Mouse (Mus musculus) ES-Bruce4 (cell line): ENCODE data around the gene Btbd1. TPM values are rescaled to one million over a fixed set of nuclear protein-coding genes. Genes with fewer than 3 reads are reported as not detected.

Experiments
- H3K27ac ChIP-seq: 2 replicates; pipeline ENCODE4 v1.5.1; 2012; ENCODE audit warnings: low read length, inconsistent platforms; ENCODE audit not compliant: insufficient read depth
- H3K27me3 ChIP-seq: 2 replicates; pipeline ENCODE4 v1.6.1; 2012; ENCODE audit warnings: mild to moderate bottlenecking, low read length, inconsistent platforms; ENCODE audit not compliant: control insufficient read depth, poor library complexity, insufficient read depth, severe bottlenecking
- H3K36me3 ChIP-seq: 2 replicates; pipeline ENCODE4 v1.6.1; 2012; ENCODE audit warnings: inconsistent platforms, mild to moderate bottlenecking, low read length, moderate library complexity; ENCODE audit not compliant: control insufficient read depth, poor library complexity, insufficient read depth, severe bottlenecking
- H3K4me1 ChIP-seq: one replicate; pipeline ENCODE4 v1.8.1; 2011; ENCODE audit warnings: low read length; ENCODE audit not compliant: control insufficient read depth, insufficient read depth
- H3K4me3 ChIP-seq: 2 replicates; pipeline ENCODE4 v1.5.1; 2011; ENCODE audit warnings: low read depth, mild to moderate bottlenecking, low read length
- H3K9ac ChIP-seq: 2 replicates; pipeline ENCODE4 v1.6.1; 2012; ENCODE audit warnings: low read depth, mild to moderate bottlenecking, inconsistent platforms; ENCODE audit not compliant: poor library complexity, severe bottlenecking
- H3K9me3 ChIP-seq: replicated peaks from 2 replicates; pipeline ENCODE4 v1.6.1; 2012; ENCODE audit warnings: mild to moderate bottlenecking, low read length, inconsistent platforms; ENCODE audit not compliant: control insufficient read depth, poor library complexity, insufficient read depth, severe bottlenecking
- CTCF ChIP-seq: IDR thresholded peaks from one replicate; pipeline ENCODE4 v1.8.1; 2011; ENCODE audit warnings: low read depth, low read length
- EP300 ChIP-seq: IDR thresholded peaks from 2 replicates; pipeline ENCODE4 v1.6.1; 2011; ENCODE audit warnings: low read depth, low read length; ENCODE audit not compliant: insufficient read depth
- POLR2A ChIP-seq: IDR thresholded peaks from one replicate; pipeline ENCODE4 v1.8.1; 2011; ENCODE audit warnings: low read length; ENCODE audit not compliant: insufficient read depth
- polyA plus RNA-seq: library from polyadenylated mRNA; stranded (reverse); fragments of >200 nt; gene quantifications from 2 replicates; pipeline ENCODE4 v1.2.4, GENCODE M21; 2011; ENCODE audit warnings: low read depth; ENCODE audit not compliant: missing spikeins, insufficient read depth, insufficient read length

The Btbd1 gene
- polyA plus RNA-seq, 1 experiment = 150 TPM

DNA sequence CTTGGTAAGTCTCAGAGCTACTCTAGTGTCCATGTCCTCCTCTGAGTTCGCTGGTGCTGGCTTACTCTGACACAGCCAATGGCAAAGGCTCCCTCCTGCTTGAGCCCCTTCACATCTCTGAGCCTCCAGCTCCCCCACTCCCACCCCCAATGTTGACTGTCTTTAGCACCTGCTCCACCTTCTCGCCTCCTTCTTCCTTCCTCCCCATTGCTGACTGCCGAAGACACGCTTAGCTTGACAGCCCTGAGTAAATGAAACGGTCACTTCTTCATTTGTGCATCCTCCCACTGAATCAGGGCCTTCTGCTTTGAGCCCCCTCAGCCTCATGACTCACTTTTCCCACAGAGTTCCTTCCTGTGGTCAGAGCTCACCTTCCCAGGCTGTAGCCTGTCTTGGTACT, 31.8 kb upstream of the Btbd1 start:
- no peak overlapping the region for H3K27ac ChIP-seq
- H3K27me3 ChIP-seq = peaks cover 7% of the 10 kb centered on the region
- no peak overlapping the region for H3K9ac ChIP-seq
- H3K36me3 ChIP-seq = no peaks in the 10 kb centered on the region
- H3K4me3 ChIP-seq = no peak overlapping the region
- no peaks in the 10 kb centered on the region for H3K9me3 ChIP-seq
- H3K4me1 ChIP-seq = no peaks in the 10 kb centered on the region
- no peak for TF ChIP-seq EP300
- no peak for TF ChIP-seq POLR2A
- no peak for TF ChIP-seq CTCF

GRCm38 (mm10) chr7:81860071-81860470, 30.8 kb upstream of the Btbd1 start:
- Histone ChIP-seq H3K9ac (no peak overlapping the region), H3K36me3 (no peaks in the 10 kb centered on the region), H3K4me1 (no peaks in the 10 kb centered on the region), H3K27ac (no peak overlapping the region), H3K9me3 (no peaks in the 10 kb centered on the region), H3K4me3 (no peak overlapping the region), H3K27me3 (peaks cover 7% of the 10 kb centered on the region)
- TF ChIP-seq CTCF (no peak), EP300 (no peak), POLR2A (no peak)

DNA sequence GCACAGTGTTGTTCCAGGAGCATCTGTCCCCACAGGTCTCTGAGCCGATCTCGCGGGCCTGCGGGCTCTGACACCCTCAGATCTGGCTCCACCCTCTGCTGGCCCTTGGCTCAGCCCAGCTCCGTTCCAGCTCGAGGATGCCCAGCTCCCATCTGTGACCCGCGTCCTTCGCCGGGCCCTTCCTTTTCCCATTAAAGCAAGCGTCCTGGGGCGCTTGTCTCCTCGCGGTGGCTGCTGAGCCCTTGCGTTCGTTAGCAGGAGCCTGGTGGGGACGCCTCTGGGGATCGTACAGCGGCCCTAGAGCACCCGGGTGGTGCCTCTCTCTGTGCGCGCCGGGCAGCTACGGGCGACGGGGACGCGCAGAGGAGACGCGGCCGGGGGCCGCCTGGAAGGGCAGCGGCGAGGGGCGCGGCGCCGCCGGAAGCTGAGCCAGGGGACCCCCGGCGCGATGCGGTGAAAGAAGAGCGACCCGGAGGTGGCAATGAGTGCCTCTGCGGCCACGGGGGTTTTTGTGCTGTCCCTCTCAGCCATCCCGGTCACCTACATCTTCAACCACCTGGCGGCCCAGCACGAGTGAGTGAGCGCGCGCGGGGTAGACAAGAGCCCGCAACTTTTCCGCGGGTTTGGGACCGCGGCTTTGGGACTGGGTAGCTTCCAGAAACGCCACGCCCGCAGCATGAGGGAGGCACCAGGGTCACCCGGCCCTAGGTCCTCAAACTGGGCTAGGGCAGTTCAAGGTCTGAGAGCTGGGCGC, 29.9 kb upstream of the Btbd1 start, which contains the start of gene Tm6sf1:
Tm6sf1 (plus strand) TSS at position 34 of the 754 bp plus-strand sequence.
- Histone ChIP-seq H3K36me3 (no peaks in the 10 kb centered on the region), H3K9me3 (no peaks in the 10 kb centered on the region), H3K4me1 (no peaks in the 10 kb centered on the region), H3K9ac (peak within 1 kb of the TSS; percentile 88), H3K27me3 (peaks cover 7% of the 10 kb centered on the region), H3K4me3 (peak within 1 kb of the TSS; percentile 55), H3K27ac (no peak within 1 kb of the TSS)
- TF ChIP-seq POLR2A (no peak), EP300 (no peak), CTCF (no peak)

DNA sequence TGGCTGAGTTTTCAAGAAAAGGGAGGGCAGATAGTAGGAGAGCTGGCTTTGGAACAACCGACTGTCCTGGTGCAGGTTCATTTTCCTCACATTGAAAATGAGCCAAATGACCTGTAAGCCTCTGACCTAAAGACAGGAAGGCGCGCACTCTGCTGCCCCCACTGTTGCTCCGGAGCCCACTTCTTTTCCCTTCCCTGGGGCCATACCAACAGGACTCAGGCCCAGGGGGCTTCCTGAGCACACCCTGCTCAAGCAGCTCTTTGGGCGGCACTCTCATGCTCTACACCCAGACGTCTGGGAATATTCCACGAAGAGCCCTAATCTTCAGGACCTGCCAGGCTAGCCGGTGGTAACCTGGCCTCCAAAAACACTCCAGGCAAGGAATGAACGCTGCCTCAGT, 29.0 kb upstream of the Btbd1 start:
- Histone ChIP-seq H3K9me3 (no peaks in the 10 kb centered on the region), H3K27me3 (peaks cover 7% of the 10 kb centered on the region), H3K36me3 (no peaks in the 10 kb centered on the region), H3K4me1 (no peaks in the 10 kb centered on the region), H3K4me3 (peak overlapping the region; percentile 55; the same call in 1 of the 2 replicates), H3K27ac (no peak overlapping the region), H3K9ac (peak overlapping the region; percentile 88; the same call in 1 of the 2 replicates)
- TF ChIP-seq CTCF (no peak), EP300 (no peak), POLR2A (no peak)

DNA sequence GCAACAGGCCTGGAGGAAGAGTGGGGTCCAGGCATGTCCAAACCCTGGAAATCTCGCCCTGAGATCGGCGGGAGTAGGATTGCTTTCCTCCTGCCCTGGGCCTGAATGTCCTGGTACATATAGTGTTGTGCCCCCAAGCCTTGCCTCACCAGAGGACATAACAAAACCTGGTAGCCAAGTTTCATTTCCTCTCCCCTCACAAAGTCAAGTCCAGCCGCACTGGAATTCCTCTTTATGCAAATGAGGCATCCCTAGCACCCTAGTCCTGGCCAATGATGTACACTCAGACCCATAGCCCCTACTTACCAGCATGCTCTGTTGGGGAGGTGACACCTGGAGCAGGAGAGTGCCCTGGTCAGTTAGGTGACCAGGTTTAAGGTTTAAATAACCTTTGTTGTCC, 27.0 kb upstream of the Btbd1 start:
- Histone ChIP-seq H3K4me3 (no peak overlapping the region), H3K27me3 (peaks cover 7% of the 10 kb centered on the region), H3K4me1 (no peaks in the 10 kb centered on the region), H3K36me3 (no peaks in the 10 kb centered on the region), H3K27ac (no peak overlapping the region), H3K9me3 (no peaks in the 10 kb centered on the region), H3K9ac (no peak overlapping the region)
- no peak for TF ChIP-seq EP300

DNA sequence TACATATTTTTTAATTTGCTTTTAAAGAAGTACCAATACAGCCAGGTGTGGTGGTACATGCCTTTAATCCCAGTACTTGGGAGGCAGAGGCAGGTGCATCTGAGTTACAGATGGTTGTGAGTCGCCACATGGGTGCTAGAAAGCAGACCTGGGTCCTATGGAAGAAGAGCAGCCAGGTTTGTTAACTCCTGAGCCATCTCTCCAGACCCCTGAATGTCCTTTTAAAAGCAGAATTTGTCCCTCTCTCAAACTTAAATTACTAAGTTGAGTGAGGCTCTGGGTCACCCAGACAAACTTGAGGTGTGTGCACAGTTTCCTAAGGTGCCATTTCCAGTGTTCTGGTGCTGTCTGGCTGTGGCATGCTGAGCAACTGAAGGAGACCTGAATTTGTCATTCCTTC, 26.5 kb upstream of the Btbd1 start, which contains the start of gene Gm10160:
Gm10160 (minus strand) TSS at position 101 of the 400 bp plus-strand sequence.
- H3K9me3 ChIP-seq = no peaks in the 10 kb centered on the region
- H3K4me3 ChIP-seq = no peak within 1 kb of the TSS
- H3K27ac ChIP-seq = no peak within 1 kb of the TSS
- H3K9ac ChIP-seq = no peak within 1 kb of the TSS
- peaks cover 7% of the 10 kb centered on the region for H3K27me3 ChIP-seq
- no peaks in the 10 kb centered on the region for H3K4me1 ChIP-seq
- TF ChIP-seq EP300 (no peak), CTCF (no peak), POLR2A (no peak)
- no peaks in the 10 kb centered on the region for H3K36me3 ChIP-seq
